Mouse (Mus musculus) E14TG2a.4 (cell line): ENCODE measurements around the gene Hs6st1.

Source experiments
- CTCF ChIP-seq: conservative IDR thresholded peaks from 2 replicates; pipeline ENCODE4 v1.5.1; 2014; ENCODE audit warnings: low read length
- NANOG ChIP-seq: IDR thresholded peaks from 2 replicates; pipeline ENCODE4 v1.6.1; 2014; ENCODE audit warnings: borderline replicate concordance, low read length, mixed read lengths

- no peak for TF ChIP-seq CTCF
- no peak for TF ChIP-seq NANOG
Observed at GRCm38 (mm10) chr1:36133041-36133440, 64.8 kb downstream of the Hs6st1 start.
